Mouse (Mus musculus): Measurements from ENCODE around the gene Itpr3. TPM values are rescaled to one million over a fixed set of nuclear protein-coding genes. Genes with fewer than 3 reads are reported as not detected.

Gene Itpr3
- polyA plus RNA-seq, 1 experiment from 2014 or later: 3.6 TPM

- 79% methylated on average over 9 of the region's 9 CpGs for WGBS
- Histone ChIP-seq H3K27ac (ENCODE audit: low read length) (no peak overlapping the region), H3K9ac (replicated peaks; ENCODE audit: low read depth) (no peak overlapping the region), H3K36me3 (ENCODE audit: insufficient read depth, low read length) (no peaks in the 10 kb centered on the region), H3K4me2 (replicated peaks; ENCODE audit: low read depth, low read length) (no peak overlapping the region), H3K9me3 (ENCODE audit: low read length) (no peaks in the 10 kb centered on the region), H3K4me1 (ENCODE audit: insufficient read depth, low read depth, low read length) (no peaks in the 10 kb centered on the region; the same call in 1 of the 2 replicates), H3K4me3 (ENCODE audit: low read depth, low read length) (no peak overlapping the region), H3K27me3 (replicated peaks; ENCODE audit: insufficient read depth, low read length) (no peaks in the 10 kb centered on the region)
- ATAC-seq (no peak), DNase-seq (ENCODE audit: low spot score) (no peak)
- TF ChIP-seq EP300 (IDR thresholded peaks at IDR 0.05): no peak
Measured at GRCm38 (mm10) chr17:27138396-27138795, 81.3 kb downstream of the Itpr3 start.

- ATAC-seq: no peak
- H3K27ac ChIP-seq (ENCODE audit: low read length): no peak overlapping the region
- DNase-seq (ENCODE audit: low spot score): no peak
- H3K9me3 ChIP-seq (ENCODE audit: low read length): no peaks in the 10 kb centered on the region
- H3K4me3 ChIP-seq (ENCODE audit: low read depth, low read length): no peak overlapping the region
- no peaks in the 10 kb centered on the region for H3K36me3 ChIP-seq (ENCODE audit: insufficient read depth, low read length)
- TF ChIP-seq CTCF (IDR thresholded peaks at IDR 0.05) (no peak), EP300 (IDR thresholded peaks at IDR 0.05) (no peak)
- H3K9ac ChIP-seq (replicated peaks; ENCODE audit: low read depth): no peak overlapping the region
- no peaks in the 10 kb centered on the region for H3K4me1 ChIP-seq (ENCODE audit: insufficient read depth, low read depth, low read length)
- no peaks in the 10 kb centered on the region for H3K27me3 ChIP-seq (replicated peaks; ENCODE audit: insufficient read depth, low read length)
- no peak overlapping the region for H3K4me2 ChIP-seq (replicated peaks; ENCODE audit: low read depth, low read length)
- 49% methylated on average over 7 of the region's 7 CpGs for WGBS
Measured at GRCm38 (mm10) chr17:27139304-27139703, 82.2 kb downstream of the Itpr3 start.

GRCm38 (mm10) chr17:27140262-27140661 lies 83.2 kb downstream of the Itpr3 start:
- Histone ChIP-seq H3K9me3 (ENCODE audit: low read length) (no peaks in the 10 kb centered on the region), H3K9ac (replicated peaks; ENCODE audit: low read depth) (no peak overlapping the region), H3K27me3 (replicated peaks; ENCODE audit: insufficient read depth, low read length) (no peaks in the 10 kb centered on the region), H3K4me3 (ENCODE audit: low read depth, low read length) (no peak overlapping the region), H3K4me1 (ENCODE audit: insufficient read depth, low read depth, low read length) (no peaks in the 10 kb centered on the region), H3K27ac (ENCODE audit: low read length) (no peak overlapping the region), H3K4me2 (replicated peaks; ENCODE audit: low read depth, low read length) (no peak overlapping the region), H3K36me3 (ENCODE audit: insufficient read depth, low read length) (no peaks in the 10 kb centered on the region)
- TF ChIP-seq CTCF (IDR thresholded peaks at IDR 0.05) (no peak), EP300 (IDR thresholded peaks at IDR 0.05) (no peak)
- peak; percentile 59 for ATAC-seq
- peak; percentile 48 for DNase-seq (ENCODE audit: low spot score)
- WGBS: 44% methylated on average over 9 of the region's 9 CpGs

- peak; percentile 67 for DNase-seq (ENCODE audit: low spot score)
- Histone ChIP-seq H3K4me3 (ENCODE audit: low read depth, low read length) (no peak overlapping the region), H3K27ac (ENCODE audit: low read length) (no peak overlapping the region), H3K9ac (replicated peaks; ENCODE audit: low read depth) (no peak overlapping the region), H3K27me3 (replicated peaks; ENCODE audit: insufficient read depth, low read length) (no peaks in the 10 kb centered on the region), H3K36me3 (ENCODE audit: insufficient read depth, low read length) (no peaks in the 10 kb centered on the region), H3K9me3 (ENCODE audit: low read length) (no peaks in the 10 kb centered on the region), H3K4me2 (replicated peaks; ENCODE audit: low read depth, low read length) (0 out of 2 replicates have a peak overlapping the region, but pooled peaks have one; percentile 14), H3K4me1 (ENCODE audit: insufficient read depth, low read depth, low read length) (no peaks in the 10 kb centered on the region)
- TF ChIP-seq EP300 (IDR thresholded peaks at IDR 0.05) (no peak), CTCF (IDR thresholded peaks at IDR 0.05) (no peak)
- peak; percentile 62 for ATAC-seq
- WGBS: 24% methylated on average over 10 of the region's 10 CpGs
Measured at GRCm38 (mm10) chr17:27141971-27142450, 84.9 kb downstream of the Itpr3 start.

GRCm38 (mm10) chr17:27144152-27144551 lies 87.0 kb downstream of the Itpr3 start:
- Histone ChIP-seq H3K27ac (ENCODE audit: low read length) (no peak overlapping the region), H3K9me3 (ENCODE audit: low read length) (no peaks in the 10 kb centered on the region), H3K4me3 (ENCODE audit: low read depth, low read length) (no peak overlapping the region), H3K4me2 (replicated peaks; ENCODE audit: low read depth, low read length) (no peak overlapping the region), H3K4me1 (ENCODE audit: insufficient read depth, low read depth, low read length) (no peaks in the 10 kb centered on the region), H3K9ac (replicated peaks; ENCODE audit: low read depth) (no peak overlapping the region), H3K27me3 (replicated peaks; ENCODE audit: insufficient read depth, low read length) (no peaks in the 10 kb centered on the region), H3K36me3 (ENCODE audit: insufficient read depth, low read length) (no peaks in the 10 kb centered on the region)
- no peak for ATAC-seq
- TF ChIP-seq EP300 (IDR thresholded peaks at IDR 0.05) (no peak), CTCF (IDR thresholded peaks at IDR 0.05) (no peak)
- WGBS: 73% methylated on average over 4 of the region's 4 CpGs
- DNase-seq (ENCODE audit: low spot score): no peak

GRCm38 (mm10) chr17:27146323-27146923 lies 89.3 kb downstream of the Itpr3 start:
- Histone ChIP-seq H3K9ac (replicated peaks; ENCODE audit: low read depth) (no peak overlapping the region), H3K9me3 (ENCODE audit: low read length) (no peaks in the 10 kb centered on the region), H3K4me1 (ENCODE audit: insufficient read depth, low read depth, low read length) (no peaks in the 10 kb centered on the region), H3K27ac (ENCODE audit: low read length) (no peak overlapping the region), H3K4me2 (replicated peaks; ENCODE audit: low read depth, low read length) (no peak overlapping the region), H3K36me3 (ENCODE audit: insufficient read depth, low read length) (no peaks in the 10 kb centered on the region), H3K27me3 (replicated peaks; ENCODE audit: insufficient read depth, low read length) (no peaks in the 10 kb centered on the region), H3K4me3 (ENCODE audit: low read depth, low read length) (no peak overlapping the region)
- TF ChIP-seq CTCF (IDR thresholded peaks at IDR 0.05) (no peak), EP300 (IDR thresholded peaks at IDR 0.05) (no peak)
- 13% methylated on average over 8 of the region's 8 CpGs for WGBS
- DNase-seq (ENCODE audit: low spot score): no peak
- no peak for ATAC-seq
